Mouse (Mus musculus) brain, embryonic 18.5 days (tissue): ENCODE data around the gene Spns2.

Source experiments
- DNase-seq: peaks from one replicate; pipeline ENCODE4 v3.0.0-alpha.2; 2012; ENCODE audit warnings: low read depth, low spot score

Gene Spns2

GRCm38 (mm10) chr11:72500139-72500538 lies 10.4 kb upstream of the Spns2 start:
- DNase-seq = no peak

- DNase-seq = no peak
Measured at GRCm38 (mm10) chr11:72497367-72497766, 7.7 kb upstream of the Spns2 start.

GRCm38 (mm10) chr11:72496775-72497174 lies 7.1 kb upstream of the Spns2 start:
- no peak for DNase-seq

- DNase-seq = no peak
Measured at GRCm38 (mm10) chr11:72496066-72496465, 6.4 kb upstream of the Spns2 start.

GRCm38 (mm10) chr11:72494046-72494988 lies 4.6 kb upstream of the Spns2 start:
- no peak for DNase-seq

- no peak for DNase-seq
Measured at GRCm38 (mm10) chr11:72491130-72491960, 1.6 kb upstream of the Spns2 start.

- no peak for DNase-seq
Measured at GRCm38 (mm10) chr11:72489397-72489796, 307 bp downstream of the Spns2 start.

- peak; percentile 68 for DNase-seq
Measured at GRCm38 (mm10) chr11:72488753-72489271, 892 bp downstream of the Spns2 start.

GRCm38 (mm10) chr11:72487739-72488138 lies 2.0 kb downstream of the Spns2 start:
- DNase-seq = no peak

- no peak for DNase-seq
Measured at GRCm38 (mm10) chr11:72487171-72487570, 2.5 kb downstream of the Spns2 start.

- no peak for DNase-seq
Measured at GRCm38 (mm10) chr11:72485960-72486359, 3.7 kb downstream of the Spns2 start.

- DNase-seq = no peak
Measured at GRCm38 (mm10) chr11:72485157-72485556, 4.5 kb downstream of the Spns2 start.

GRCm38 (mm10) chr11:72484549-72484948 lies 5.2 kb downstream of the Spns2 start:
- DNase-seq = no peak

- DNase-seq = no peak
Measured at GRCm38 (mm10) chr11:72481952-72482351, 7.8 kb downstream of the Spns2 start.

- DNase-seq = no peak
Measured at GRCm38 (mm10) chr11:72481313-72481712, 8.4 kb downstream of the Spns2 start.

GRCm38 (mm10) chr11:72479499-72479898 lies 10.2 kb downstream of the Spns2 start:
- no peak for DNase-seq

- no peak for DNase-seq
Measured at GRCm38 (mm10) chr11:72478228-72478627, 11.5 kb downstream of the Spns2 start.

- no peak for DNase-seq
Measured at GRCm38 (mm10) chr11:72477653-72478052, 12.1 kb downstream of the Spns2 start.

- DNase-seq = no peak
Measured at GRCm38 (mm10) chr11:72477182-72477581, 12.5 kb downstream of the Spns2 start.

- no peak for DNase-seq
Measured at GRCm38 (mm10) chr11:72476074-72476625, 13.6 kb downstream of the Spns2 start.

- no peak for DNase-seq
Measured at GRCm38 (mm10) chr11:72475408-72475807, 14.3 kb downstream of the Spns2 start.

- DNase-seq = no peak
Measured at GRCm38 (mm10) chr11:72474926-72475325, 14.8 kb downstream of the Spns2 start.
